Mouse (Mus musculus) gastrocnemius, adult 18-20 months (tissue): Measurements from ENCODE around the gene Dusp5. TPM values are rescaled to one million over a fixed set of nuclear protein-coding genes. Genes with fewer than 3 reads are reported as not detected.
A peak's percentile ranks its signal among the peaks of the same experiment; 100 is the strongest.
"Not testable (repeated sequence)": the region's sequence is repeated elsewhere in the genome, so short reads cannot be mapped to it uniquely, and the experiment has no call there.

ENCODE experiments used
- DNase-seq: peaks from one replicate; pipeline ENCODE4 v3.0.0; 2021; ENCODE audit warnings: low spot score
- long read RNA-seq, 2 experiments: library from polyadenylated mRNA; stranded (forward); transcript quantifications; one replicate each; pipeline ENCODE4 v2.0.0; 2021
- total RNA-seq, 2 experiments: library from RNA; stranded (reverse); gene quantifications; 2 replicates each; pipeline ENCODE4 v1.2.3; 2021

Dusp5 gene
- 1 to 10 TPM in 1 of 2 experiments, under 1 TPM in 1; 0.84 to 1.2 TPM for total RNA-seq
- long read RNA-seq, experiment 1, partial matches to known transcripts: 0 of 1 reads
- long read RNA-seq, experiment 1, other reads (novel, unspliced or antisense): 0 of 1 reads
- long read RNA-seq, experiment 2: 0 reads

DNA sequence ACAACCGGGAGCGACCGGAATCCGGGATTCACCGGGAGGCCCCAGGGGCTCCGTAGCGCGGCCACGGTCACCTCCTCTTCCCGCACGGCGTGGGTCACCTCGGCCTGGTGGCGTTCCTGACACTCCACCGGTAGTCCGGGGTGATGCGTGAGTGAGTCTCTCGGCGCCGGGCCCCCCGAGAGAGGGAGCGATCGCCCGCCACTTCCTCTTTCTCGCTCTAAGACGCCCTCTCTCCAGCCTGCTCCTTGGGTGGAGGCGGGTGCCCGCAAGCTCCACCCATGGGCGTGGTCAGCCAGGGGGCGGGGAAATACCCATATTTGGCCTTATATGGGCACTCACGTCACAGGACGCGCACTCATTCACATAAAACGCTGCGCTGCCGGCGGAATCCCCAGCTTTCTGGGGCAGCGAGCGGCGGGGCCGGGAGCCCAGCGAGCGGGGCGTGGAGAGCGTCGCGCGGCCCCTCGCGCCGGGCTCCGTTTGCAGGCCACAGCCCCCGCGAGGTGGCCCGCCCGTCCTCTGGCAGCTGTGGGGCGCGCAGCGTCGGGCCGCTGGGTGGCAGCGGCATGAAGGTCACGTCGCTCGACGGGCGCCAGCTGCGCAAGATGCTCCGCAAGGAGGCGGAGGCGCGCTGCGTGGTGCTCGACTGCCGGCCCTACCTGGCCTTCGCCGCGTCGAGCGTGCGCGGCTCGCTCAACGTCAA is at the start of gene Dusp5:
Dusp5 (plus strand) TSS at position 358 of the 703 bp plus-strand sequence.
- DNase-seq: peak; percentile 97

DNA sequence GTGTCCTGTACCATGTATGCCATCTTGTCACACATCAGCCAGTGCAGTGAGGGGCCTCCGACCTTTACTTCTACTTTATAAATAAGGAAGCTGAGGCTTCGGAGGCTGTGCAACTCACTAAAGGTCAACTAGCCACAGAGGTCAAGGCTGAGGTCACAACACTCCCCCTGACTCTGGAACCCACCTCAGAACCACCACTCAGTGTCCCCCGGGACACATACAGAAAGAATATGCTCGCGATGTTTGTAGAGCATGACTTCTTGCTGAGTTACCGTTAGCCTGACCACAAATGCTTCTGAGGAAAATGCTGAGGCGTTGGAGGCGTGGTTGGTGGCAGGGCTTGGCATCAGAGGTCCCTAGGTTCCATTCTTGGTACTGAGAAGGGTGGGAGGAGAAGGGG is 49.3 kb upstream of the Dusp5 start:
- DNase-seq: no peak

DNA sequence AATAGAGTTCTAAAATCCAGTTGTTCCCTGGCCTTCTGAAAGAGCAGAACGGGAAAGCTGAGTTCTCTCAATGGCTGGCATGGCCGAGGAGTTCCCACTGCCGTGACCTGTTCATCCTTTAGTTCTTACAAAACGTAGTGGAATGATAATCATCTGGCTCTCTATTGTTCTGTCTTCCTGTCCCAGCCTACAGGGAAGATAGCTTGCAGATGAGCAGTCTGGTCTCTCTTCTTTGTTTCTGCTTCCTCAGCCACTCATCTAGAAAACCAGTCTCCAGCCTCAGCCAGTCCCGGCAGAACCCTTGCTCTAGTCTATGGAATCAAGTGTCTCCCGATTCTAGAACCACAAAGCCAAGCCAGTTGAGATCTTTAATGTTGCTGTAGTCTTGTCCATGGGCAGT is 46.8 kb upstream of the Dusp5 start:
- DNase-seq: no peak

DNA sequence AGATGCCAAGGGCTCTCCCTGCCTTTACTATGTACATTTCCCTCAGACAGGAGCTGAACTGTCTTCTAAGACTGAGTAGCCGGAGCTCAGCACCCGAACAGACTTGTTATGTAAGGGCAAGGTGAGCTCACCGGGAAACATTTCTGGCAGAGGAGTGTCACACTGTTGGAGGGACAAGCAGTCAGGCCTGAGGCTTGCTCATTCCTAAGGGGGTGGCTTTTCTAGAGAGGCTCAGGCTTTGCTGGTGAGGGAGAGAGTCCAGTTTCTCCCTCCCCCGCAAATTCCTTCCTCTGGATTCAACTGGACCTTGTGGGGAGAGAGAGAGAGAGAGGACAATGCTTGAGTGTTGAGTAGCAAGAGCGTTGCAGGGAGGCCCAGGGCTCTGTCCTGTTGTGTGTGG is 46.4 kb upstream of the Dusp5 start:
- no peak for DNase-seq

DNA sequence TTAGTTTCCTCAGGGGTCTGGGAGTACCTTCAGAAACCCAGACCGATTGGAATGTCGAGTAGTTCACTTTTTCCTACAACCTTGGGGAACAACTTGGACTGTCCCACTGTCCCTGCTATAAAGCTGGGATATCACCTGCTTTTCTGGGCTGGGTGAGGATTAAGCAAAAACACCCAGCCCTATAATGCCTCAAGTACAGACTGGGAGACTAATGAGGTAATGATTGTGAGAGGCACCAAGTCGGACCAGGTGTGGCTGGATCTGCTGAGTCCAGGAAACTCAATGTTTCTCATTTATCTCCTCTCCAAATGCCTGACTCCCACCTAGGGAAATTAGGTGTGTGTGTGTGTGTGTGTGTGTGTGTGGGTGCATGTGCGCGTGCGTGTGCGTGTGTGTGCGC is 44.9 kb upstream of the Dusp5 start:
- DNase-seq: no peak

DNA sequence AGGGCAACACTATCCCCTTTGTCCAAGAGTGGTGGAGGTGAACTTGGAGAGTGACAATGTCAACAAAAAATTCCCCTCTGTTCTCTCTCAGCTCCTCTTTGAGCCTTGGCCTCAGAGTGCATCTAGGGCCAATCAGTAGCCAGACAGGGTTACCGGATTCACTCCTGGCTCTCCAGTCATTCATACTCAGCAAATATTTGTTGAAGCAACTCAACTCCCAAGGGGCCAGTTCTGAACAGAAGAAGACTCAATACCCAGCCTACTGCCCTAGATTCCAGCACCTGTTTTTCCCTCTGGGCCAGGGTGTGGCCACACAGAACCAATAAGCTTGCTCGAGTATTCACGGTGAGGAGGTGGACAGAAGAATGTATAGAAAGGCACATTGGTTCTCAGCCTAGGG is 44.0 kb upstream of the Dusp5 start:
- peak; percentile 46 for DNase-seq

DNA sequence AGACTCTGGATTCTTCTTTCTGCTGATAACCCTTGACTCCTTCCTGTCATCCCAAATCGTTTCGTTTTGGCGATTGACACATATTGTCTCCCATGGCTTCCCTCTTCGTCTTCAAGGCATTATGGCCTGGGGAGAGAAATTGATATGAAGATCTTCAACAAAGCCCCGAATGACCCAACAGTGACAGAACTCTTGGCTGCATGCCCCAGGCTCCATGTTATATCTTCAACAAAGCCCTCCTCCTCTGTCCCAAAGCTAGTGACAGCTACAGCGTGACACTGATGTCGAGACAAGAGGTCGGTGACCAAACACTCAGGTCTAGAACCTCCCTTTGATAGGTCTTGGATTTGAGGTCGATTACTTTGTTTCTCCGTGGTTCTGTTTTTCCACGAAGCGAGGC is 39.7 kb upstream of the Dusp5 start:
- no peak for DNase-seq

DNA sequence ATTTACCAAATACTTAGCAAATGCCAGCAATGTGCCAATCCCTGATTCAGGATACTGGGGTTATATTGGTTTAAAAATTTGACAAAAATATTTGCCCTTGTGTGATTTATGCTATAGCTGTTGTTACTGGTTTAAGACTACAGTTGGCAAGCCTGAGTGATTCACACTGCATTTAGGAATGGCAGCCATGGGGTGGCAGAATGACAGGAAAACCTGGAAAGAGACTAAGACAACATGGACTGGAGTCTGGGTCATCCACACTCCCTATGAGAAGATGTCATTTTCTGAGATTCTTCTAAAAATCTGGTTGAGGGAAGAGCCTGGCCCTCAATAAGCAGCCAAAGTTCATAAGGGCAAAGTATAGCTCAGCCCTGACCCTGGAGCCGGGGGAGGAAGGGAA is 39.0 kb upstream of the Dusp5 start:
- DNase-seq: no peak

DNA sequence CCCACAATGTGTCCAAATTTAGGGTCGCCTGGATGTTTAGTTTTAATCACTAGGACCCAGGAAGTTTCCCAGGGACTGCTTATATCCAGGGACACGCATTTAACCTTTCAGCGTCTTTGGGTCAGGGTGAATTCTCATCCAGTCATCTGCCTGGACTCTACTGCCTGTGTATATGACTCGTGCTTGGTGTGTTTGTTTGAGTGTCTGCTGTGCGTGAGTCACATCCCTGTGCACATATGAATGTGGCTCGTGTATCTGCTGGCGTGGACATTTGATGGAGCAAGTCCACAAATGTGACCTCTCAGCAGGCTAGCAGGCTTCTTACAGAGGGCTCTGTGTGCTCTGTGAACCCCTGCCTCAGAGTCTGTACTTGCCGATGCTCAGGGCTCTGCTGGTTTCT is 38.0 kb upstream of the Dusp5 start:
- DNase-seq: no peak

DNA sequence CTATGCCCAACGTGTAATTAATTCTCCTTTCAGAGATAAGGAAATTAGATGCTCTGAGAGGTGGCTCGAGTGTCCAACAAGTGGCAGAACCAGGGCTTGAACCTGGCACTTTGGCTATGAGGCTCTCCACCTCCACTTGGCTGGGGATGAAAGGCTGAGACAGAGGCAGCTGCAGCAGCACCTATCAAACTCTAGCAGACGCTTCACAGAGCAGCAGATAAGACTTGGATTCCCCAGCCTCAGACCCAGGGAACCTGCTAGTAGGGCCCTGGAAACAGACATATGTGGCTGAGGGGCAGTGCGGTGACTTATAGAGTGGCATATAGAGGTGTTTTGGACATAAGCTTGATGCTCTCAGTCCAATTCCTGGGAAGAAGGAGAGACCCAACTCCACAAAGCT is 36.4 kb upstream of the Dusp5 start:
- no peak for DNase-seq

DNA sequence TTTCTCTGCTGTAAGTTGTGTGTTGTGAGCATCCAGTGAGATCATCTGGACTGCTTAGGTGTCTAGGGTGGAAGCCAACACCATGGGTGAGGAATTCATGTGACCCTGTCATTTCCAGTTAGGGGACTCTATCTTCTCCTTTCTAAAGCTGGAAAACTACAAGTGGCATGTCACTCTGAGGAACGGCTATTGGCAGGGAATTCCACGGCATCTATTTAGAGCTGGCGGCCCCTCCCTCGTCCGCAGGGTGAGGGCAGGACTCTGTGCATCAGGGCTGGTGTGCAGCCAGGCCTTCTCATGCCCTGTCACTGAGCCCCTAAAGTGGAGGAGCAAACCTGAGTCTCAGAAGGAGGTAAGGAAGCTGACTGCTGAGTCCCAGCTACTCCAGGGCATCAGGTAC is 35.0 kb upstream of the Dusp5 start:
- peak; percentile 26 for DNase-seq

DNA sequence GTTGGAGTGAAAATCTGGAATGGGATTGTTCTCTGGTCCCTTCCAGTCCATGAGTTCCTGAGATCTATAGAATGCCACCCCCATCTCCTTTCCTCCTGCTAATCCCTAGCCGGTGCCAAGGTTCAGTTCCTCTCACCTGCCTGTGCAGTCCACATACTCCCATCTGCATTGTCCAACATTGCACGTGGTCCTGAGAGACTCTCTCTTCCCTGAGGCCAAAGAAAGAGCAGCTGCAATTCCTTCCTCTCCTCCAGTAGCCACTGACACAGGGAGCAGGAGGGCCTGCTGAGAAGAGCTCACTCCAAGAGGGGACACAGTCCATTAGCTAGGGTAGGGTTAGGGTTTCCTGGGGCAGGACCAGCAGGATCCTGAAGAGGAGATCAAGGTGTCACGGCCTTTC is 31.0 kb upstream of the Dusp5 start:
- DNase-seq: no peak

DNA sequence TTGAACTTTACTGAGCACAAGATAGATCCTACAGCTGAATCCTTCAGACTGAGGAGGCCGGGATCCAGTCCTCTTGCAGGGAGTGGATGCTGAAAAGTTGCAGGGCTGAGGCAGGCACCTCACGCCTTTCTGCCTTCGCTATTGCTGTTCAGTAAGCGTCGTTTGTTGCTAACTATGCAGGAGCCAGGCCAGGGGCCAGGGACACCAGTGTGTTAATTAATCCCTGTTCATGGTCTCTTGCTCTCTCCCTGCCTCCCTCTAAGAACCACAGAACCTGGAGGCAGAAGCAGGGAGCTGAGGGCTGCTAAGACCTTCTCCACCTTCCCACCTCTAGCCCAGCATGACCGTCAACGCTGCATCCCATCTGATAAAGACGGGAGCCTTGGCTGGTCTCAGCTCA is 29.9 kb upstream of the Dusp5 start:
- no peak for DNase-seq

DNA sequence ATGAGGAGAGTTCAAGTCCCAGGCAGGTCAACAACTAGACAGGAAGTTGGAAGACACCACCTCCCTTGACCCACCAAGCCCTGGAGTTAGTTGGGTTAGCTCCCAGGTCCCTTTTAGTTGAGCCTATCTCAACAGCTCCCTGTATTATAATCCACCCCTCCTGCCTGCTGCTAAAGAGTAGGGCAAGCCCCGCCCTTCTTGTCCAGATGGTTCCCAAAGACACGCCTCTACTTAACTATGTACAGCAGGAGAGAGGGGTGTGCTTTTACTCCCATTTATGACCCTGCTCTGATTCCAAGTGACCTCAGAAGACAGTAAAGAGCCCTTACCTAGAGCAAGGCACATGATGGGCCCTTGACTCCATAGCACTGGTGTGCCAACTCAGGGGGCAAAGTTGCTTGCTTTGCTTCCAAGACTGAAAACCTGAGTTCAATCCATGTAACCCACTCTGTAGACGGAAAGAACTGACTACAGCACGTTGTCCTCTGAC is 29.4 kb upstream of the Dusp5 start:
- no peak for DNase-seq

DNA sequence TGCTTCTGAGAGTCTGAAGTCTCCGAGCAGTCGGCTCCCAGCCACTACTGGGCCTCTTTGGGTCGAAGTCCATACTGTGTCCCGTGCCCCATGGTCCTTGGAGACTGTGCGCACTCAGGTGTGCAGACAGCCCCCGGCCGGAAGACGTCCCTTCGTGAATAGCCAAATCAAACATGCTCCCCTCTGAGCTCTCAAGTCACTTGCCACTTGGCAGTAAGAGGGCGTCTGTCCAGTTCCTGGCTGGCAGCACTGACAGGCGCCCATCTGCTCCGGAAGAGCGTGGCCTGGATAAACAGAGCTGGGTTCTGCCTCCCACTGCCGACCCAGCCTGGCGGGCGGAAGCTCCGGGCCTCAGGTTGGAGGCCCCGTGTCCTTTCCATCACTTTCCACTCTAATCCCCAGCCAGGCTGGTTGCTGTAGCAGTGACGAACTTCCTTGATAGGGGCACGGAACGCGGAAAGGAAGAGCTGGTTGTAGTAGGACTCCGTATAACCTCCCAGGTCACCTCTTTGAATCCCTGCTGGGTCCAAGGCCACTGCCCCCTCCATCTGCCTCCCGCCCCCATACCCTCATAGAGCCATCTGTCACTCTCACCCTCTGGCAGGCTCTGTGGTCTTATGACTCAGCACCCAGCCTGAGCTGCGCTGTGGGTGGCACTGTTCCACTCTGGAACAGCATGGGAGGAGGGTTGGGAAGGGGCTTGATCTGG is 28.5 kb upstream of the Dusp5 start:
- peak; percentile 35 for DNase-seq

DNA sequence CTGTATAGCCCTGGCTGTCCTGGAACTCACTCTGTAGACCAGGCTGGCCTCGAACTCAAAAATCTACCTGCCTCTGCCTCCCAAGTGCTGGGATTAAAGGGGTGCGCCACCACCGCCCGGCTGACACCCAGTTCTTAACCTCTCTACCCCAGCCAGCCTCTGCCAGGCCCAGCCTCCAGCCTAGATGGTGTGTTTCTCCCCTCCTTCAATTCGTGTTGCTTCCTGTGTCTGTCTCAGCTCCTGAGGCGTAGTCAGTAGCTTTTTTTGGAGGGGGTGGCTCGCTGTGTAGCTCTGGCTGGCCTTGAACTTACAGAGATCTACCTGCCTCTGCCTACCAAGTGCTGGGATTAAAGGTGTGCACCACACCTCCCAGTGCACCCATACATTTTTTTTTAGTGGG is 27.7 kb upstream of the Dusp5 start:
- DNase-seq: not testable (repeated sequence)

DNA sequence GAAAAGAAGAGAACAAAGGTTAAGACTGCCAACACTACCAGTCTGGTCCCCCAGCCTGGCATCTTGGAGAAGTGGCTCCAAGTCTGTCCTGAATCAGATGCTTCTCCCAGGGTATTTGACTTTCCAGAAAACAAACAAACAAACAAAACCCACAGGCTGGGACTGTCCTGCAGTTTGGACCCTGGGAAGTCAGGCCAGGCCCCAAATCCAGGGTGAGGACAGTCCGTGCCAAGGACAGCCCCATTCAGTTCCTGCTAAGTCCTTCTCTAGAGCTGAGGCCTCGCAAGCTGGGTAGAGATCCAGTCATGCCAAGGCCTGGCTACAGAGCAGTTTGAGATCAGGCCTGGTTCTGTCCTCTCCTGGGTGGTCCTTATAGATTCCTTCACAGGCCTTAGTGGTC is 27.1 kb upstream of the Dusp5 start:
- DNase-seq: no peak

DNA sequence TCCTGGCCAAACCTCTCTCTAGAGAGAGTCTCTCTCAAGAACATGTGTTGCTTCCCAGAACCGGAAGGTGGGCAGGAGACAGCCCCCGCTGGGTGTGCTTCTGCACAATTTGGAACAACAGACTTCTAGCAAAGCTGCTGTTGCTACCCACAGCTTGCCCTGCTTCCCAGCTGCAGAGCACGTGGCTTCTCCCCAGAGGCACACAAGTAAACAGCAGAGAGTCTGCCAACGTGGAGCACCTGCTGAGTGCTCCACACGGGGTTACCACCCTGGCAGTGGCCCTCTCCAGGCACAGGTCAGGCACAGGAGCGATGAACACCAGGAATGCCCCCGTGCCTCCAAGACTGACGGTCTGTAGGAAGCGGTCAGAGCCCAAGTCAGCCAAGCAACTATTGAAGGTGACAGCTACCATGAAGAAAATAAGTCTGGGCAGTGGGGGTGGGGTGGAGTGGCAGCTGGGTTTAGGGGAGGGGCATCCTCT is 26.0 kb upstream of the Dusp5 start:
- no peak for DNase-seq

DNA sequence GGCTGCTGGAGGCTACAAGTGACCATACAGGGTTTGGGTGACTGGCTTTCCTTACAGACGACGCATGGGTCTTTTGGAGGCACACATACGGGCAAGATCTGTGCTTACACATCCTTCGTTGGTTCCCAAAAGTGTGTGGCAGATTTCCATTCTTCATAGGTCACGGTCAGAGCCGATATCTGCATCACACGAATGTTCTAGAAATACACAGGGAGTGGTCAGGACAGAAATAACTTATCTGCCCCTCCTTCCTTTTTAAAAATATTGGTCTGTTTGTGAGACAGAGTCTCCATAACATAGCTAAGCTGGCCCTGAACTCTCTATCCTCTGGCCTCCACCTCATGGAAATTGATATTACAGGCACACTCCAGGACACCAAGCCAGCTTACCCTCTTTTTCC is 24.7 kb upstream of the Dusp5 start:
- no peak for DNase-seq

DNA sequence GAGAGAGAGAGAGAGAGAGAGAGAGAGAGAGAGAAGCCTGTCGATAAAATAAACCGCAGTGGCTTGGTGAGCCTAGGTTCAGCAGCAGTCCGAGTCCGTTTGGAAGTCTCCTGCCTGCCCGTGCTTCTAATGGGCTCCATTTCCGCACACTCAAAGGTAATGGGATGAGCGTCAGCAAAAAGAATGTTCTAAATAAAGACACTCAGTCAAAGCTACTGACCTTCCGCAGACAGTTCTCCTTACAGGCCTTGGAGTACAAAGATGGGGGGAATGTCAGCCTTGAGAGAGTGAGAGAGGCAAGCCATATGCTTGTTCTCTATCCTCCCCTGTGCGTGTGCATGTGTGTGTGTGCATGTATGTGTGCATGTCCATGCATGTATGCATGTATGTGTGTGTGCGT is 23.2 kb upstream of the Dusp5 start:
- DNase-seq: peak; percentile 8

DNA sequence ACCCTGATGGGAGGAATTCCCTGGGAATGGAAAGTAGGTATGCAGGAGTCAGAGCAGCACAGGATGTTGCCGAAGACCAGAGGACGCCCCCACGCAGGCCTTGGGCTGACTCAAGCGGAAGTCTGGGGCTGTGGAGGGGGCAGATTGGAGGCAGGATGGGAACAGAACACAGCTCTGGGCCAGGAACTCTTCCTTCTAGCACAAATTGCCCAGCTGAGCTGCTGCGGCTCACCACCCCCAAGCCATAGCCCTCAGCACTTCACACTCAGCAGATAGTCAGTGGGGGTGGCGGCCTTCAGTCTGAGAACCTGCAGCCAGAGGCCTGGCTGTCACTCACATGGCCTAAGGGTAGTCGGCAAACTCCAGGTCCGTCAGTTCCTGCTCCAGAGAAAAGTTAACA is 21.4 kb upstream of the Dusp5 start:
- no peak for DNase-seq

DNA sequence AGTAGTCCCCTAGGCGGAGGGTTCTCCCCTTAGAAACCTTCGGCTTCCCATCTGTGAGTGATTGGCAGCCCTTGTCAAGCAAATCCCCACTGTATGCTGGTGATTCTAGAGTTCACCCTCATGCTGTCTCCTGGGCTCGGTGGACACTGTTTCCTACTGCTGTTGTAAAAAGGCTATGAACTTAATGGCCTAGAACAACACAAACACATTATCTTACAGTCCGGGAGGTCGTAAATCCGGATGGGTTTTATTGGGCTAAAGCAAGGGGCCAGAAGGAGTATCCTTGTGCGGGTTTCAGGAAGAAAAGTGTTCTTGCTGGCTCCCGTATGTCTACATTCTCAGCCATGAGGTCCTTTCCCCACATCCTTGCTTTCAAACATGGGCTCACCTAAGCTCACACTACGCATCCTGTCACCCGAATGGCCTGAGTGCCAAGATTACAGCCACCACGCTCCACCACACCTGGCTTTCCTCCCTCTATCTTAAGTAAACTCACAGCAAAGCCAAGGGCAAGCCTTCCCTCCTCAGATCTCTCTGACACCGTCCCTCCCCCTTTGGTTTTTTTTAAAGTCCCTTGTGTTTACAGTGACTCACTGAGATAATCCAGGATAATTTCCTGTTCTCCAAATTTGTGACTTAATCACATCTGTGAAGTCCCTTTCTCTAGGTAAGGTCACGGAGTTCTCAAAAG is 17.5 kb upstream of the Dusp5 start:
- DNase-seq: no peak
